Mouse (Mus musculus): ENCODE data around the gene Ivns1abp. TPM values are rescaled to one million over a fixed set of nuclear protein-coding genes. Genes with fewer than 3 reads are reported as not detected.

The Ivns1abp gene
- total RNA-seq, 2 experiments from 2014 or later = 129 to 162 TPM

DNA sequence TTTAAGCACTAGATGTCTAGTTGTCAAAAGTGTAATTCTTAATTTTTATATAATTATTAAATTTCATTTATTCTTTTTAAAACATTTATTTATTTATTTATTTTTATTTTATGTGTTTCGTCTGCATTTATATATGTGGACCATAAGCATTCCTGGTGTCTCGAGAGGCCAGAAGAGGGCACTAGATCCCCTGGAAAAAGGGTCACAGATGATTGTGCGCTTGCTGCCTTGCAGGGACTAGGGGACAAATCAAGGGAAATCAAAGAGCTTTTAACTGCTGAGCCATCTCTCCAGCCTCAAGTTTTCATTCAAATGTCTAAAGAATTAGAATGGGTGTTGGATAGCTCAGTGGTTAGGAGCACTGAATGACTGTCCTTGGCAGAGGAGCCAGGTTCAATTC, 33.1 kb downstream of the Ivns1abp start:
- intact Hi-C loops (cut with DNase I) = no loop called here
- DNase-seq (ENCODE audit: low spot score in 2 of 2) = no peak

DNA sequence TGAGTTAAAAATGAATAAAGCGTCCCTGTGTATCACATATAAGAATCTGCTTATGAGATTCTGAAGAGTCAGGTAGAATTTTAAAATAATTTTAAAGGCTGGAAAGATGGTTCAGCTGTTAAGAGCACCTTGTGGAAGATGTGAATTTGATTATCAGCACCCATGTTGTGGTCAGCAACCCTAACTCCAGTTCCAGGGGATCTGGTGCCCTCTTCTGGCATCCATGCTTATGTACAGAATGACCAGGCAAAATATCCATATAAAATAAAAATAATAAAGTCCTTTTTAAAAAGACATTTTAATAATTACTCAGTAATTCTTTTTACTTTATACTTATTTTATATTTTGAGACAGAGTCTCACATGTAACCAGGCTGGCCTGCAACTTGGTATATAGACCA, 45.8 kb downstream of the Ivns1abp start:
- intact Hi-C loops (cut with DNase I) = no loop called here
- DNase-seq (ENCODE audit: low spot score in 2 of 2) = no peak

DNA sequence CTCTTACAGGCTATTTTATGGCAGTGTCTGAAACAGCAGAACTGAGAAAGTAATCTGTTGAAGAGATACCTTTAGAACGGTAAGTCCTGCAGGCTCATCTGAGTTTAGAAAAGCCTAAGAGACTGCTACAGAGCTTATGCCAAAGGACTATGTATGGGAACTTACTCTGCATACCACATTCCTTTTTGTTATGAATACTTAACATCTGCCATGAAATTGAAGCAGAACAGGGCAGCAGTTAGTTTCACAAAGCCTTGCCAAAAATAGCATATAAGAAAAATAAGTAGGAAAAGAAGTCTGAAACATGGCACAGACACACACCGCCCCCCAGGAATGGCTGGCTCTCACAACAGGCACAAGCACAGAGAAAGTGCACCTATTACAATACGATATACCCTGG, 65.5 kb downstream of the Ivns1abp start:
- intact Hi-C loops (cut with DNase I) = no loop called here
- peak in 1 of 2 experiments; percentile 10 for DNase-seq (ENCODE audit: low spot score in 2 of 2)

Other genes with a start within 250 kb of the Ivns1abp start
- gene Gm47985, start 161.9 kb upstream of the Ivns1abp start, total RNA-seq (2021) = not detected
- gene Gm8947, start 152.1 kb upstream of the Ivns1abp start, total RNA-seq (2021) = not detected
- gene Gm47995, start 146.0 kb upstream of the Ivns1abp start, total RNA-seq (2021) = not detected
- not detected for gene 3110040M04Rik, start 140.4 kb upstream of the Ivns1abp start, total RNA-seq (2021)
- not detected for gene Gm47996, start 134.3 kb upstream of the Ivns1abp start, total RNA-seq (2021)
- gene Swt1, start 84.0 kb downstream of the Ivns1abp start, total RNA-seq (2021) = 10 to 100 TPM; 12.5 to 13.2 TPM
- gene Trmt1l, start 84.1 kb downstream of the Ivns1abp start, total RNA-seq (2021) = 10 to 100 TPM; 27.3 to 32.5 TPM
- 10 to 100 TPM; 28.6 to 29.9 TPM for gene Rnf2, start 156.5 kb downstream of the Ivns1abp start, total RNA-seq (2021)
- 1 to 10 TPM; 1.9 to 2.1 TPM for gene Fam129a, start 226.7 kb downstream of the Ivns1abp start, total RNA-seq (2021)